Mouse (Mus musculus) E14TG2a.4 (cell line): Measurements from ENCODE around the gene Adk.

Source experiments
- H3K27me3 ChIP-seq: 2 replicates; pipeline ENCODE4 v1.6.1; 2014; ENCODE audit warnings: low read length, control low read depth; ENCODE audit not compliant: insufficient read depth
- H3K36me3 ChIP-seq: 2 replicates; pipeline ENCODE4 v1.6.1; 2014; ENCODE audit warnings: low read length, control low read depth; ENCODE audit not compliant: insufficient read depth
- H3K4me1 ChIP-seq: replicated peaks from 2 replicates; pipeline ENCODE4 v1.6.1; 2014; ENCODE audit warnings: low read depth, low read length, control low read depth
- H3K4me3 ChIP-seq: replicated peaks from 2 replicates; pipeline ENCODE4 v1.5.1; 2014; ENCODE audit warnings: mild to moderate bottlenecking, low read length
- H3K9me3 ChIP-seq: 2 replicates; pipeline ENCODE4 v1.6.1; 2014; ENCODE audit warnings: low read length, control low read depth
- CTCF ChIP-seq: conservative IDR thresholded peaks from 2 replicates; pipeline ENCODE4 v1.5.1; 2014; ENCODE audit warnings: low read length
- NANOG ChIP-seq: IDR thresholded peaks from 2 replicates; pipeline ENCODE4 v1.6.1; 2014; ENCODE audit warnings: borderline replicate concordance, low read length, mixed read lengths
- POU5F1 ChIP-seq: IDR thresholded peaks from 2 replicates; pipeline ENCODE4 v1.6.1; 2014; ENCODE audit warnings: low read length, borderline replicate concordance

Gene Adk

GRCm38 (mm10) chr14:21383701-21384428, 331.5 kb downstream of the Adk start:
- Histone ChIP-seq H3K4me3 (no peak overlapping the region), H3K9me3 (no peaks in the 10 kb centered on the region), H3K36me3 (0 out of 2 replicates have a peak, but pooled peaks cover 3% of the 10 kb centered on the region), H3K4me1 (no peaks in the 10 kb centered on the region), H3K27me3 (no peaks in the 10 kb centered on the region)
- TF ChIP-seq NANOG (no peak), CTCF (no peak), POU5F1 (no peak)

GRCm38 (mm10) chr14:21399506-21399905, 347.1 kb downstream of the Adk start:
- H3K9me3 ChIP-seq = no peaks in the 10 kb centered on the region
- H3K36me3 ChIP-seq = no peaks in the 10 kb centered on the region
- TF ChIP-seq CTCF (no peak), POU5F1 (no peak), NANOG (no peak)

DNA sequence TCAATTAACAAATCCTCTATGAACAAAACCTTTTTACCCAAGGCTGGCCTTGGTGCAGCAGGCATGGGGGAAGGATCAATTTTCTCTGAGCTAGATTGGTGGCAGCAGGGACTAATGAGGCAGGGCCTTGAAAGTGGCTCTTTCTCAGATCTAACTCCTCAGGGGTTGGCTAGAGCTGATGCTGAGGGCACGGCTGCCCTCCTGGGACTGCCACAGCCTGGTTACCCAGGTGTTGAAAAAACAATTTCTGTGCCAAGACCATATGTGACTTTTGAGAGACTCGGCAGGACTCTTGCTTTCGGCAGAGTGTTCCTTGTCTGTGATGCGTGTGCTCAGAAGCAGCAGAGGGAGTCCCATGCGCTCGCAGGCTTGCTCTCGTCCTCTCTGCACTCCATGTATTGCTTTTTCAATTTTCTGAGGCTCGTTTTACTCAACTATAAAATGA, 349.8 kb downstream of the Adk start:
- no peak for TF ChIP-seq POU5F1
- no peaks in the 10 kb centered on the region for H3K36me3 ChIP-seq
- peaks cover 25% of the 10 kb centered on the region for H3K4me1 ChIP-seq

More at GRCm38 (mm10) chr14:21399506-21399905, 347.1 kb downstream of the Adk start:
- Histone ChIP-seq H3K27me3 (no peaks in the 10 kb centered on the region), H3K4me1 (peaks cover 25% of the 10 kb centered on the region), H3K4me3 (no peak overlapping the region)

GRCm38 (mm10) chr14:21402621-21403405, 350.4 kb downstream of the Adk start:
- TF ChIP-seq NANOG (no peak), CTCF (no peak), POU5F1 (no peak)

More for the DNA sequence above, 349.8 kb downstream of the Adk start:
- Histone ChIP-seq H3K9me3 (no peaks in the 10 kb centered on the region), H3K4me3 (no peak overlapping the region), H3K27me3 (no peaks in the 10 kb centered on the region)

GRCm38 (mm10) chr14:21406946-21407345, 354.6 kb downstream of the Adk start:
- Histone ChIP-seq H3K4me3 (no peak overlapping the region), H3K4me1 (peaks cover 39% of the 10 kb centered on the region), H3K36me3 (no peaks in the 10 kb centered on the region), H3K27me3 (no peaks in the 10 kb centered on the region), H3K9me3 (no peaks in the 10 kb centered on the region)
- no peak for TF ChIP-seq POU5F1
- no peak for TF ChIP-seq CTCF
- no peak for TF ChIP-seq NANOG

More at GRCm38 (mm10) chr14:21402621-21403405, 350.4 kb downstream of the Adk start:
- no peaks in the 10 kb centered on the region for H3K36me3 ChIP-seq
- H3K9me3 ChIP-seq = no peaks in the 10 kb centered on the region
- H3K27me3 ChIP-seq = no peaks in the 10 kb centered on the region
- H3K4me1 ChIP-seq = peaks cover 25% of the 10 kb centered on the region
- H3K4me3 ChIP-seq = no peak overlapping the region

GRCm38 (mm10) chr14:21408846-21409245, 356.5 kb downstream of the Adk start:
- Histone ChIP-seq H3K27me3 (no peaks in the 10 kb centered on the region), H3K36me3 (no peaks in the 10 kb centered on the region)

DNA sequence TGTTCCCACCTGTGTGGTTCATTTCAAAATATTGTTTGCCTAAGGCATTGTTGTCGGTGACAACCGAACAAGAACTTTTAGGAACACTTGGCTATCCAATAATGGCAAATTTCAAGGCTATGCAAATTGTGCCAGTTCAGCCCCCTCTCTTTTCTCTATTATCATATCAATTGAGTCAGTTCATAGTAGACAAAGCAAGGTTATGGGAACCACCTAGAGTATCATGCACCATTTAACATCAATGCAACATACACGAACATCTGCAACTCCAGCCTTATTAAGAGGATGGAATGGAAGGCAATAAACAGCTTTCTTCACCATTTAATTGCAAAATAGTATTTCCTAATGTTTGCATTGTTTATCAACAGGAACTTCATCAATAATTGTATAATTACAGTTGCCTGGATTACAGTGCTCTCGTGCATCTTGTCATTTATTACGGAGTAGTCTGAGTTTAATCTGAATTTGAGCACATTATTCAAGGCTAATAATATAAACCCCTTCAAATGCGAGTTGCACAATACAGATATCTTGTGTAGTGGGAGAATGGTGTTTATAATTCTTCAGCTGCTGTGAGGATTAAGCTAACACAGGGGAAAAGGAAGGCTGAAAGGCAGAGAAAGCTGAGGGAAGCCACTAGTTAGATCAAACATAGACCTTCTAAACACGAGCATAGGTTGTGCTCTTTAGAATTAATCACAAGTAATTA, 358.5 kb downstream of the Adk start:
- H3K9me3 ChIP-seq = no peaks in the 10 kb centered on the region
- no peaks in the 10 kb centered on the region for H3K27me3 ChIP-seq
- H3K4me1 ChIP-seq = peaks cover 26% of the 10 kb centered on the region
- no peak overlapping the region for H3K4me3 ChIP-seq
- H3K36me3 ChIP-seq = no peaks in the 10 kb centered on the region
- TF ChIP-seq NANOG (peak; percentile 75; the same call in 1 of the 2 replicates), CTCF (no peak)

More at GRCm38 (mm10) chr14:21408846-21409245, 356.5 kb downstream of the Adk start:
- TF ChIP-seq POU5F1 (no peak), NANOG (no peak), CTCF (no peak)
- H3K4me3 ChIP-seq = no peak overlapping the region
- H3K9me3 ChIP-seq = no peaks in the 10 kb centered on the region
- peaks cover 22% of the 10 kb centered on the region for H3K4me1 ChIP-seq

DNA sequence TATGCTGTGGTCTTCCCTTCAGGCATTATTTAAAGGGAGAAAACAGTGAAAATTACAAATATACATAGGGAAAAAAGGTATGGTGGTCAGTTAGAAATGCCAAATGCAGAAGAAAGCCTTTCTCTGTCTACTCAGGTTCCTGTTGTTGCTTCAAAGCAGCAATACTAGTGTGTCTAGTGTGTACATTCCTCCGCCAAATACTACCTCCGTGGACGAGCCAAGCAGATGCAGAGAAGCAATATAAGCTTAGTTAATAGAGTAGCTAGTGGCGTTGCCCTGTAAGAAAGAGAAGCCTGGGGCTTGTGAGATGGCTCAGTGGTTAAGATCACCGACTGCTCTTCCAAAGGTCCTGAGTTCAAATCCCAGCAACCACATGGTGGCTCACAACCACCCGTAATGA, 359.1 kb downstream of the Adk start:
- Histone ChIP-seq H3K4me1 (peaks cover 26% of the 10 kb centered on the region), H3K9me3 (no peaks in the 10 kb centered on the region), H3K27me3 (no peaks in the 10 kb centered on the region), H3K36me3 (no peaks in the 10 kb centered on the region), H3K4me3 (no peak overlapping the region)
- no peak for TF ChIP-seq NANOG
- no peak for TF ChIP-seq POU5F1

GRCm38 (mm10) chr14:21418332-21418731, 366.0 kb downstream of the Adk start:
- Histone ChIP-seq H3K36me3 (no peaks in the 10 kb centered on the region), H3K4me1 (peaks cover 5% of the 10 kb centered on the region), H3K4me3 (no peak overlapping the region), H3K9me3 (no peaks in the 10 kb centered on the region), H3K27me3 (no peaks in the 10 kb centered on the region)
- TF ChIP-seq POU5F1 (no peak), NANOG (no peak), CTCF (no peak)
